Mouse (Mus musculus): Measurements from ENCODE around the gene Sulf2.
"Not testable (repeated sequence)": the region's sequence is repeated elsewhere in the genome, so short reads cannot be mapped to it uniquely, and the experiment has no call there.

Sulf2 gene

DNA sequence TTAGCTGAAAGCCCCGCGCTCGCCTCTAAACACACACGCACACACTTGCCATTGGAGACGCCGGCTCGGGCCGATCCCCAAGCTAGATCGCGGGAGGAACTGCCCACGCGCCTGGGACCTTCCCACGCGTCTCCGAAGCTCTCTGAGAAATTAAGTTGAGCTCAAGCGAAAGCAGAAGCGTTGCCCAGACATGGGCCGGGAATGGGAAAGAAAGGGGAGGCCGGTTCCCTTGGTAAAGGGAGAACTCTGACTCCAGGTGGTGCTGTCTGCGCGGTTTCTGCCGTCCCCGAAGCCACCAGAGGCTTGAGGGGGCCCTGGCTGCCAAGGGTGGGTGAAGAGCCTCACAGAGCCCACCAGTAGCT is at the start of gene Sulf2:
Sulf2 (minus strand) TSS at position 210 of the 362 bp plus-strand sequence.
- DNase-seq (ENCODE audit: extremely low read depth, insufficient read length, low spot score) = peak; percentile 70

GRCm38 (mm10) chr2:166204174-166204573 is 48.7 kb upstream of the Sulf2 start:
- no peak for DNase-seq (ENCODE audit: extremely low read depth, insufficient read length, low spot score)

DNA sequence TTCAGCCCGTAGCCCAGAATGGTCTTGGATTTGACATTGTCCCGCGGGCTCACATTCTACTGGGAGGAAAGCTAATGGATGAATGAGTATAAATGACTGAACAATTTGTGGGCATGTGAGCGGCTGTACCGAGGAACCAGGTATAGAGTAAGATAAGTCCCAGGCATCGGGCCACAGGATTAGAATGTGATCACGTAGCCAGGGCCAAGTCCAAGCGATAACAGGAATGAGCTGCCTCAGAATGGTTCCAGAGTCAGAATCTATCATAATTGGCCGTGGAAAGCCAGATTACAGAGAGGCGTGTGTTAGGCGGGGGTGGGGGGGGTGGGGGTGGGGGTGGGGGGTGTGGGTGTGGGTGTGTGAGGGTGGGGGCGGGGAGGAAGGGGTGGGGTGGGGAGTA is 48.2 kb upstream of the Sulf2 start:
- DNase-seq (ENCODE audit: extremely low read depth, insufficient read length, low spot score) = no peak

DNA sequence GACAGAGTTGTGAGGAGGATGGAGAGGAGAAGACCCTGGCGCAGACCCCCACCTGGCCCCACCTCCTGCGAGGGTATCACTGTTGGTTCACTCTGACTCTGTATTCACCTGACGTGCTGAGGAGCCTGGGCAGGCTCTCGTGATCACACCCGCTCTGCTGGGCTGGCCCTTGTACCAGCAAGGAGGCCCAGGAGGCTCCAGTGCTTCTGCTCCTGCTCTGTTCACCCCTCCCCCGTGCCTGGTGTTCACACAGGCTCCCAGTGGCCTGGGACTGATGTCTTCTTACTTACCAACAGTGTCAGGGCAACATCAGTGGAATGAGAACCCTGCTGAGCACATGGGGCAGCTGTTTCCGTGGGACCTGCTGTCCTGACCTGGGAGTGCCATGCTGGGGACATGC is 42.5 kb upstream of the Sulf2 start:
- DNase-seq (ENCODE audit: extremely low read depth, insufficient read length, low spot score) = no peak

GRCm38 (mm10) chr2:166197064-166197463 is 41.6 kb upstream of the Sulf2 start:
- no peak for DNase-seq (ENCODE audit: extremely low read depth, insufficient read length, low spot score)

GRCm38 (mm10) chr2:166196080-166196786 is 40.8 kb upstream of the Sulf2 start:
- no peak for DNase-seq (ENCODE audit: extremely low read depth, insufficient read length, low spot score)

GRCm38 (mm10) chr2:166195041-166195440 is 39.6 kb upstream of the Sulf2 start:
- DNase-seq (ENCODE audit: extremely low read depth, insufficient read length, low spot score) = no peak

- DNase-seq (ENCODE audit: extremely low read depth, insufficient read length, low spot score) = no peak
These were observed 38.8 kb upstream of the Sulf2 start for GRCm38 (mm10) chr2:166194112-166194758.

DNA sequence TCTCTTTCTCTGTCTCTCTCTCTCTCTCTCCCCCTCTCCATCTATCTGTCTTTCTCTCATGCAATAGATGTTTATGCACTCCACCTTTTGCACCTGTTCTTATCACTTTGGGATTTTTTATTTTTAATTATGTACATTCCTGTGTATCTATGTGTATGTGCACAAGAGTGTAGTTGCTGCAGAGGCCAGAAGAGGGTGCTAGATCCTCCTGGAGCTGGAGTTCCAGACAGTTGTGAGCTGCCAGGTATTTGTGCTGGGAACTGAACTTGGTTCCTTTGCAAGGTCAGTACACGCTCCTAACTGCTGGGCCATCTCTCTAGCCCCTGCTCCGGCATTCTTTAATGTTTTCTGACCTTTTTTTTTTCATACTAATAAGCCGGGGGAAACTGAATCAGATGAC is 38.0 kb upstream of the Sulf2 start:
- no peak for DNase-seq (ENCODE audit: extremely low read depth, insufficient read length, low spot score)

GRCm38 (mm10) chr2:166190816-166191215 is 35.4 kb upstream of the Sulf2 start:
- DNase-seq (ENCODE audit: extremely low read depth, insufficient read length, low spot score) = no peak

- DNase-seq (ENCODE audit: extremely low read depth, insufficient read length, low spot score) = no peak
These were observed 33.7 kb upstream of the Sulf2 start for GRCm38 (mm10) chr2:166189191-166189590.

- not testable (repeated sequence) for DNase-seq (ENCODE audit: extremely low read depth, insufficient read length, low spot score)
These were observed 32.5 kb upstream of the Sulf2 start for GRCm38 (mm10) chr2:166187874-166188453.

DNA sequence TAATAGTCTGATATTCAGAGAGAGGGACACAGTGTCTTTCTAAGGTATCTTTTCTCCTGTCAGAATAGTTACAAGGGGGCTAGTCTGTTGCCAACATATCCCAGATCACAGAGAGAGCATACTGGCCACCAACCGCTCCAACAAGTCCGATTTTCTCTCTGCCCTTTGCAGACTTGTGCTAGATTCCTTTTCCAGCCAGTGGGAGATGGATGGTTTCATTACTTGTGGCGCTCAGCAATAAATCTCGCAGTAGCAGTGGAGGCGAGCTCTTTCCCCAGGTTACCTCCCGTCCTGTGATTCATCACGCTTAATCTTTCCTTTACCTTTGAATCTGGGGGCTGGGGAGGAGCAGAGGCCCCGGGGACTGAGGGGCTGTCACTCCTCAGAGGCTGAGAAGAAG is 31.9 kb upstream of the Sulf2 start:
- DNase-seq (ENCODE audit: extremely low read depth, insufficient read length, low spot score) = not testable (repeated sequence)

- no peak for DNase-seq (ENCODE audit: extremely low read depth, insufficient read length, low spot score)
These were observed 30.9 kb upstream of the Sulf2 start for GRCm38 (mm10) chr2:166186244-166186948.

DNA sequence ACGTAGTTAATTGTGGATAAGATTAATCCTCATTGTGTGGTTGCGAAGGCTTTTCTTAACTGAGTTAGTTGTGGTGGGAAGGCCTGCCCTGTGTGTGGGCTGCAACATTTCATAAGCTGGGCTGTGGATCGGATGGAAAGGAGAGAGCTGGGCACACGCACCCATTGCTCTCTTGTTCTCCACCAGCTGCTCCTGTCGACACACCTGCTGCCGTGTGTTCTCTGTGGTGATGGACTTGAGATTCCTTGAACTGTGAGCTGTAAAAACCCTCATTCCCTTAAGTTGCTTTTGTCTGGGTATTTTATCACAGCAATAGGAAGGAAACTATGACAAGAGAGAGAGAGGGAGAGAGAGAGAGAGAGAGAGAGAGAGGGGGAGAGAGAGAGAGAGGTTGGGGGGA is 30.3 kb upstream of the Sulf2 start:
- DNase-seq (ENCODE audit: extremely low read depth, insufficient read length, low spot score) = no peak

DNA sequence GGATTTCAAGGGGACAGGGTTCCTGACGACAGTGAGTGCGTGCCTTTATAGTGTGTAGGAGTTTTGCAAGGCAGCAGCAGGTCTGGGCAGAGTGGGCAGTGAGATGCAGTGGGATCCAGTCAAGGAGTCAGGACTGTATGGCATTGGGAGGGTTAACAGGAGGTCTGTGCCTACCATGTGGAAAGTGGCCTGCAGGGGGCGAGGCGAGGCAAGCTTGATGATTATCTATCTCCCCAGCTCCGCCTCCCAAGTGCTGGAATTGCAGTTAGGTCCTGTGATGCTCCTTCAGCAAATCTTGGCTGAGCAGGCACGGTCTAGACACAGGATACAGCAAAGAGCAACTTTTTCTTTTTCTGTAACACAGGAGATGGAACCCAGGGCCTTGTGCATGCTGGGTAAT is 29.0 kb upstream of the Sulf2 start:
- no peak for DNase-seq (ENCODE audit: extremely low read depth, insufficient read length, low spot score)

DNA sequence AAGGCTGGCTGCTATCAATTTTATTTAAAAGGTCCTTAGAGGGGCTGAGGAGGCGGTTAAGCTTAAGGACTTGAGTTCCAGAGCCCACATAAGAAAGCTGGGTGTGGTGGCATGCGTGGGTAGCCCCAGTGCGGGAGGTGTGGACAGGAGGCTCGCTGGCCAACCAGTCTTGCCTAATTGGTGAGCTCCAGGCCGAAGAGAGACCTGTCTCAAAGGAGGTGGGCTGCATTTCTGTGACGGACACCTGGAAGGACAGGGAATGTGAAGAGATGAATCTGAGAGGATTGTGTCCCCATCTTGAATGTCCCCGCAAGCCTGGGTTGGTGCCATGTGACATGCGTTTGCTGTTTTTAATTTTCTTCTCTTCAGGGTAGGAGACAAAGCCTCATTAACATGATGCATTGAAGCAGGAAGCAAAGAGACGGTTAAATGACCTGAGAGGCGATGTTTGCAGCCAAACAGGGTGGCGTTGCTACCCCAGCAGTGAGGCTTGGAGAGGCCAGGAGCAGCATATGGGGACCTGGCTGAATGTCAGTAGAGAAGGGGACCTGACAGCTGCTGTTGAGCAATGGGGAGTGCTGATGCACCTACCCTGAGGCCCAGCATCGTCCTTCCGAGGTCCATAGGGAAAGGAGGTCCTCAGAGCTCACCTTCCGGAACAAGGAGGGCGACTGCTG is 26.7 kb upstream of the Sulf2 start:
- no peak for DNase-seq (ENCODE audit: extremely low read depth, insufficient read length, low spot score)

DNA sequence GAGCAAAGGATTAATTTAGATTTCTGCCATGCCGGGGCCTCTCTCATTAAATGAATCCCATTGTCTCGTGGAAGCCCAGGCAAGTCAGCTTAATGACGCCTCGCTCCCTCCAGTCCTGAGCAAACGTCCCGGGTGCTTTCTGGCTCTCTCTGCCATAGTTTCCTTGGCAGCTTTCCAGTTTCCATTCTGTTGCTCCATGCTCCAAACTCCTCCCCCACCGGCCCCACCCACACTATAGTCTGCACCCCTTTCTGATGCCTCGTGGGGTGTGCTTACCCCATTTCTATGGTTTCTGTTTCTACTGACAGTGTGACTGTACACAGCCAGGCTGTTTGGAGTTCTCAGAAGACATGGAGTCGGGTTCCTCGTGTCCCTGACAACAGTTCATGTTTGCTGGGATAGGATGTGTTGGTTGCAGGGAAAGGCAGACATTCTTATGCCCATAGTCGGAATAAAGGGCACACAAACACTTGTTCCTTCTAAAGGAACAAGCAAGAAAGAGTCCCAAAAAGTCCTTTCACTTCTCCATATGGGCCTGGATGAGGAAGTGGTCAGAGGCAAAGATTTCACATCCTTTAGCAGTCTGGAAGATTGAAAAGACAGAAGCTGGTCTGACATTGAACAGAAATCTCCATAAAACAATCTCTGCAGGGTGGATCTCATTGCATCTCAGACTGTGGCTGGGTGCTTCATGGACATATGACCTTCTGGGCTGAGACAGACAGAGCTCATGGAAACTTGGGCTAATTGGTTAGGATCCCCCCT is 25.5 kb upstream of the Sulf2 start:
- DNase-seq (ENCODE audit: extremely low read depth, insufficient read length, low spot score) = peak; percentile 51

GRCm38 (mm10) chr2:166180136-166180649 is 24.7 kb upstream of the Sulf2 start:
- peak; percentile 49 for DNase-seq (ENCODE audit: extremely low read depth, insufficient read length, low spot score)
